Mouse (Mus musculus): ENCODE data around the gene Rassf4. TPM values are rescaled to one million over a fixed set of nuclear protein-coding genes. Genes with fewer than 3 reads are reported as not detected.

The Rassf4 gene
- polyA plus RNA-seq (2015; fragmentation: Nextera tagmentation; extraction: Ambion mirVana), result 14.1 and 14.8 TPM in 2 replicates

- H3K27ac ChIP-seq (replicated peaks), result 0 out of 2 replicates have a peak within 1 kb of the TSS, but pooled peaks have one; percentile 44
- H3K4me2 ChIP-seq (replicated peaks), result peak within 1 kb of the TSS; percentile 98
- peak within 1 kb of the TSS; percentile 53 for H3K4me3 ChIP-seq (replicated peaks)
- WGBS, result under 1% methylated on average over 44 of the region's 44 CpGs
- peak within 1 kb of the TSS; percentile 33; the same call in 1 of the 2 replicates for H3K9ac ChIP-seq
- H3K4me1 ChIP-seq, result peaks cover 32% of the 10 kb centered on the region
- peaks cover 8% of the 10 kb centered on the region; the same call in 1 of the 2 replicates for H3K27me3 ChIP-seq
- no peaks in the 10 kb centered on the region for H3K36me3 ChIP-seq
- ATAC-seq (ENCODE audit: insufficient number of reproducible peaks, low FRiP score, low TSS enrichment, low read depth), result peak; percentile 82
- no peaks in the 10 kb centered on the region for H3K9me3 ChIP-seq (replicated peaks)
Measured at GRCm38 (mm10) chr6:116673471-116674282, at the start of gene Rassf4. Gene Rassf4 (minus strand): TSS chr6:116673952.

- Histone ChIP-seq H3K4me1 (0 out of 2 replicates have a peak, but pooled peaks cover 2% of the 10 kb centered on the region), H3K27me3 (no peaks in the 10 kb centered on the region), H3K9me3 (replicated peaks) (no peaks in the 10 kb centered on the region), H3K9ac (no peak overlapping the region), H3K4me2 (replicated peaks) (no peak overlapping the region), H3K4me3 (replicated peaks) (no peak overlapping the region), H3K27ac (replicated peaks) (no peak overlapping the region), H3K36me3 (no peaks in the 10 kb centered on the region)
- ATAC-seq (ENCODE audit: insufficient number of reproducible peaks, low FRiP score, low TSS enrichment, low read depth), result no peak
- 82% methylated on average over 4 of the region's 4 CpGs for WGBS
Measured at GRCm38 (mm10) chr6:116718920-116719319, 45.2 kb upstream of the Rassf4 start.

GRCm38 (mm10) chr6:116718361-116718760 is 44.6 kb upstream of the Rassf4 start:
- H3K9me3 ChIP-seq (replicated peaks), result no peaks in the 10 kb centered on the region
- H3K9ac ChIP-seq, result no peak overlapping the region
- H3K4me3 ChIP-seq (replicated peaks), result no peak overlapping the region
- H3K4me2 ChIP-seq (replicated peaks), result no peak overlapping the region
- no peak for ATAC-seq (ENCODE audit: insufficient number of reproducible peaks, low FRiP score, low TSS enrichment, low read depth)
- H3K27ac ChIP-seq (replicated peaks), result no peak overlapping the region
- 82% methylated on average over 4 of the region's 4 CpGs for WGBS
- no peaks in the 10 kb centered on the region for H3K36me3 ChIP-seq
- no peaks in the 10 kb centered on the region for H3K27me3 ChIP-seq
- 0 out of 2 replicates have a peak, but pooled peaks cover 3% of the 10 kb centered on the region for H3K4me1 ChIP-seq

- H3K27ac ChIP-seq (replicated peaks), result no peak overlapping the region
- 86% methylated on average over 7 of the region's 7 CpGs for WGBS
- H3K4me2 ChIP-seq (replicated peaks), result no peak overlapping the region
- ATAC-seq (ENCODE audit: insufficient number of reproducible peaks, low FRiP score, low TSS enrichment, low read depth), result no peak
- no peaks in the 10 kb centered on the region for H3K9me3 ChIP-seq (replicated peaks)
- no peaks in the 10 kb centered on the region for H3K36me3 ChIP-seq
- H3K27me3 ChIP-seq, result no peaks in the 10 kb centered on the region
- no peak overlapping the region for H3K4me3 ChIP-seq (replicated peaks)
- 0 out of 2 replicates have a peak, but pooled peaks cover 3% of the 10 kb centered on the region for H3K4me1 ChIP-seq
- H3K9ac ChIP-seq, result no peak overlapping the region
Measured at GRCm38 (mm10) chr6:116717851-116718250, 44.1 kb upstream of the Rassf4 start.

- H3K36me3 ChIP-seq, result no peaks in the 10 kb centered on the region
- no peaks in the 10 kb centered on the region for H3K9me3 ChIP-seq (replicated peaks)
- ATAC-seq (ENCODE audit: insufficient number of reproducible peaks, low FRiP score, low TSS enrichment, low read depth), result no peak
- H3K27ac ChIP-seq (replicated peaks), result no peak within 1 kb of the TSS
- 48% methylated on average over 8 of the region's 8 CpGs for WGBS
- 0 out of 2 replicates have a peak, but pooled peaks cover 3% of the 10 kb centered on the region for H3K4me1 ChIP-seq
- H3K4me3 ChIP-seq (replicated peaks), result no peak within 1 kb of the TSS
- H3K4me2 ChIP-seq (replicated peaks), result no peak within 1 kb of the TSS
- H3K27me3 ChIP-seq, result no peaks in the 10 kb centered on the region
- no peak within 1 kb of the TSS for H3K9ac ChIP-seq
Measured at GRCm38 (mm10) chr6:116716666-116717065, 42.9 kb upstream of the Rassf4 start, which contains the start of gene Tmem72. Gene Tmem72 (minus strand): TSS chr6:116716913.

GRCm38 (mm10) chr6:116715166-116715565 is 41.4 kb upstream of the Rassf4 start:
- Histone ChIP-seq H3K9me3 (replicated peaks) (no peaks in the 10 kb centered on the region), H3K4me1 (0 out of 2 replicates have a peak, but pooled peaks cover 3% of the 10 kb centered on the region), H3K36me3 (no peaks in the 10 kb centered on the region), H3K4me2 (replicated peaks) (no peak overlapping the region), H3K27me3 (no peaks in the 10 kb centered on the region), H3K4me3 (replicated peaks) (no peak overlapping the region), H3K27ac (replicated peaks) (no peak overlapping the region), H3K9ac (no peak overlapping the region)
- 81% methylated on average over 2 of the region's 2 CpGs for WGBS
- ATAC-seq (ENCODE audit: insufficient number of reproducible peaks, low FRiP score, low TSS enrichment, low read depth), result no peak

GRCm38 (mm10) chr6:116714576-116714975 is 40.8 kb upstream of the Rassf4 start:
- H3K4me2 ChIP-seq (replicated peaks), result no peak overlapping the region
- no peak overlapping the region for H3K4me3 ChIP-seq (replicated peaks)
- H3K9me3 ChIP-seq (replicated peaks), result no peaks in the 10 kb centered on the region
- no peak overlapping the region for H3K27ac ChIP-seq (replicated peaks)
- no peak overlapping the region for H3K9ac ChIP-seq
- no peaks in the 10 kb centered on the region for H3K36me3 ChIP-seq
- no peak for ATAC-seq (ENCODE audit: insufficient number of reproducible peaks, low FRiP score, low TSS enrichment, low read depth)
- WGBS, result 60% methylated on average over 5 of the region's 5 CpGs
- H3K27me3 ChIP-seq, result no peaks in the 10 kb centered on the region
- 0 out of 2 replicates have a peak, but pooled peaks cover 3% of the 10 kb centered on the region for H3K4me1 ChIP-seq

- no peaks in the 10 kb centered on the region for H3K27me3 ChIP-seq
- no peaks in the 10 kb centered on the region for H3K36me3 ChIP-seq
- no peaks in the 10 kb centered on the region for H3K9me3 ChIP-seq (replicated peaks)
- H3K9ac ChIP-seq, result no peak overlapping the region
- H3K4me2 ChIP-seq (replicated peaks), result no peak overlapping the region
- H3K4me1 ChIP-seq, result 0 out of 2 replicates have a peak, but pooled peaks cover 3% of the 10 kb centered on the region
- no peak overlapping the region for H3K4me3 ChIP-seq (replicated peaks)
- H3K27ac ChIP-seq (replicated peaks), result no peak overlapping the region
- ATAC-seq (ENCODE audit: insufficient number of reproducible peaks, low FRiP score, low TSS enrichment, low read depth), result no peak
- WGBS, result 83% methylated on average over 3 of the region's 3 CpGs
Measured at GRCm38 (mm10) chr6:116713966-116714365, 40.2 kb upstream of the Rassf4 start.

GRCm38 (mm10) chr6:116712503-116712902 is 38.8 kb upstream of the Rassf4 start:
- H3K4me2 ChIP-seq (replicated peaks), result no peak overlapping the region
- no peak overlapping the region for H3K4me3 ChIP-seq (replicated peaks)
- 85% methylated on average over 3 of the region's 3 CpGs for WGBS
- no peak for ATAC-seq (ENCODE audit: insufficient number of reproducible peaks, low FRiP score, low TSS enrichment, low read depth)
- H3K4me1 ChIP-seq, result 0 out of 2 replicates have a peak, but pooled peaks cover 3% of the 10 kb centered on the region
- no peaks in the 10 kb centered on the region for H3K9me3 ChIP-seq (replicated peaks)
- H3K27ac ChIP-seq (replicated peaks), result no peak overlapping the region
- no peaks in the 10 kb centered on the region for H3K36me3 ChIP-seq
- no peaks in the 10 kb centered on the region for H3K27me3 ChIP-seq
- no peak overlapping the region for H3K9ac ChIP-seq

- no peaks in the 10 kb centered on the region for H3K27me3 ChIP-seq
- no peak overlapping the region for H3K9ac ChIP-seq
- no peak overlapping the region for H3K4me2 ChIP-seq (replicated peaks)
- WGBS, result 18% methylated on average over 5 of the region's 5 CpGs
- no peak overlapping the region for H3K4me3 ChIP-seq (replicated peaks)
- no peak for ATAC-seq (ENCODE audit: insufficient number of reproducible peaks, low FRiP score, low TSS enrichment, low read depth)
- no peaks in the 10 kb centered on the region for H3K9me3 ChIP-seq (replicated peaks)
- H3K27ac ChIP-seq (replicated peaks), result no peak overlapping the region
- no peaks in the 10 kb centered on the region for H3K36me3 ChIP-seq
- 0 out of 2 replicates have a peak, but pooled peaks cover 3% of the 10 kb centered on the region for H3K4me1 ChIP-seq
Measured at GRCm38 (mm10) chr6:116712062-116712461, 38.3 kb upstream of the Rassf4 start.

- no peak for ATAC-seq (ENCODE audit: insufficient number of reproducible peaks, low FRiP score, low TSS enrichment, low read depth)
- no peak overlapping the region for H3K27ac ChIP-seq (replicated peaks)
Measured at GRCm38 (mm10) chr6:116704320-116704719, 30.6 kb upstream of the Rassf4 start.

More at GRCm38 (mm10) chr6:116704320-116704719, 30.6 kb upstream of the Rassf4 start:
- no peaks in the 10 kb centered on the region for H3K27me3 ChIP-seq
- no peak overlapping the region for H3K9ac ChIP-seq
- 62% methylated on average over 6 of the region's 6 CpGs for WGBS
- no peak overlapping the region for H3K4me2 ChIP-seq (replicated peaks)
- H3K36me3 ChIP-seq, result no peaks in the 10 kb centered on the region
- no peaks in the 10 kb centered on the region for H3K9me3 ChIP-seq (replicated peaks)
- no peaks in the 10 kb centered on the region for H3K4me1 ChIP-seq
- no peak overlapping the region for H3K4me3 ChIP-seq (replicated peaks)

Data from embryonic facial prominence, embryonic 15.5 days (tissue).